Mouse (Mus musculus): Measurements from ENCODE around the gene Ccr10. TPM values are rescaled to one million over a fixed set of nuclear protein-coding genes. Genes with fewer than 3 reads are reported as not detected.
A peak's percentile ranks its signal among the peaks of the same experiment; 100 is the strongest.

Ccr10 gene
- total and polyA plus RNA-seq, 3 experiments = 0.14 TPM; not detected in 2

- WGBS = 93% methylated on average over 5 of the region's 5 CpGs
- H3K9ac ChIP-seq (ENCODE audit: low read depth, low read length) = no peak overlapping the region
- H3K36me3 ChIP-seq (ENCODE audit: control insufficient read depth, insufficient read depth, low read length) = peaks cover 12% of the 10 kb centered on the region
- TF ChIP-seq EP300 (IDR thresholded peaks at IDR 0.05; ENCODE audit: insufficient read depth, low read depth, low read length) = no peak
- TF ChIP-seq CTCF (IDR thresholded peaks at IDR 0.05) = no peak
- TF ChIP-seq POLR2A (IDR thresholded peaks at IDR 0.05; ENCODE audit: insufficient read depth, low read depth, low read length) = no peak
- peaks cover 4% of the 10 kb centered on the region for H3K4me1 ChIP-seq (ENCODE audit: control insufficient read depth, insufficient read depth, low read length)
- H3K79me2 ChIP-seq (replicated peaks; ENCODE audit: control insufficient read depth, insufficient read depth, low read length) = 0 out of 2 replicates have a peak, but pooled peaks cover 1% of the 10 kb centered on the region
- no peak overlapping the region for H3K27ac ChIP-seq
- no peaks in the 10 kb centered on the region for H3K27me3 ChIP-seq (ENCODE audit: control insufficient read depth, insufficient read depth, low read length)
- intact Hi-C loops (cut with DNase I) = no loop called here
- no peak for DNase-seq
- no peak overlapping the region for H3K4me3 ChIP-seq
Observed at GRCm38 (mm10) chr11:101216936-101217335, 41.7 kb upstream of the Ccr10 start.

GRCm38 (mm10) chr11:101211970-101212369 is 36.7 kb upstream of the Ccr10 start:
- Histone ChIP-seq H3K27ac (no peak overlapping the region; the same call in 1 of the 2 replicates), H3K9ac (ENCODE audit: low read depth, low read length) (no peak overlapping the region), H3K4me3 (no peak overlapping the region), H3K36me3 (ENCODE audit: control insufficient read depth, insufficient read depth, low read length) (peaks cover 4% of the 10 kb centered on the region), H3K27me3 (ENCODE audit: control insufficient read depth, insufficient read depth, low read length) (no peaks in the 10 kb centered on the region), H3K79me2 (replicated peaks; ENCODE audit: control insufficient read depth, insufficient read depth, low read length) (no peaks in the 10 kb centered on the region), H3K4me1 (ENCODE audit: control insufficient read depth, insufficient read depth, low read length) (0 out of 2 replicates have a peak, but pooled peaks cover 2% of the 10 kb centered on the region)
- intact Hi-C loops (cut with DNase I) = loop anchor here (1.0 to 5.0 kb wide), 3 partner anchors 36 to 185 kb away; partner anchors contain the start of gene Becn1
- 26% methylated on average over 3 of the region's 3 CpGs for WGBS
- peak in 1 of 2 experiments; percentile 32 for DNase-seq
- TF ChIP-seq CTCF (IDR thresholded peaks at IDR 0.05) (peak; percentile 87), POLR2A (IDR thresholded peaks at IDR 0.05; ENCODE audit: insufficient read depth, low read depth, low read length) (peak; percentile 40; the same call in 1 of the 2 replicates), EP300 (IDR thresholded peaks at IDR 0.05; ENCODE audit: insufficient read depth, low read depth, low read length) (no peak)

GRCm38 (mm10) chr11:101200986-101201385 is 25.7 kb upstream of the Ccr10 start:
- no peaks in the 10 kb centered on the region for H3K27me3 ChIP-seq (ENCODE audit: control insufficient read depth, insufficient read depth, low read length)
- no peaks in the 10 kb centered on the region for H3K79me2 ChIP-seq (replicated peaks; ENCODE audit: control insufficient read depth, insufficient read depth, low read length)
- no peak for DNase-seq
- no peak overlapping the region for H3K9ac ChIP-seq (ENCODE audit: low read depth, low read length)
- H3K36me3 ChIP-seq (ENCODE audit: control insufficient read depth, insufficient read depth, low read length) = no peaks in the 10 kb centered on the region; the same call in 1 of the 2 replicates
- H3K4me3 ChIP-seq = no peak overlapping the region
- intact Hi-C loops (cut with DNase I) = no loop called here
- TF ChIP-seq CTCF (IDR thresholded peaks at IDR 0.05) (peak; percentile 87), EP300 (IDR thresholded peaks at IDR 0.05; ENCODE audit: insufficient read depth, low read depth, low read length) (no peak)
- WGBS = 30% methylated on average over 7 of the region's 7 CpGs
- no peak overlapping the region for H3K27ac ChIP-seq
- H3K4me1 ChIP-seq (ENCODE audit: control insufficient read depth, insufficient read depth, low read length) = peaks cover under 1% of the 10 kb centered on the region

GRCm38 (mm10) chr11:101199555-101199954 is 24.3 kb upstream of the Ccr10 start:
- TF ChIP-seq POLR2A (IDR thresholded peaks at IDR 0.05; ENCODE audit: insufficient read depth, low read depth, low read length) (no peak), EP300 (IDR thresholded peaks at IDR 0.05; ENCODE audit: insufficient read depth, low read depth, low read length) (no peak)
- H3K36me3 ChIP-seq (ENCODE audit: control insufficient read depth, insufficient read depth, low read length) = no peaks in the 10 kb centered on the region
- DNase-seq = no peak
- H3K4me1 ChIP-seq (ENCODE audit: control insufficient read depth, insufficient read depth, low read length) = peaks cover 7% of the 10 kb centered on the region
- H3K4me3 ChIP-seq = no peak overlapping the region
- no peak overlapping the region for H3K27ac ChIP-seq
- H3K79me2 ChIP-seq (replicated peaks; ENCODE audit: control insufficient read depth, insufficient read depth, low read length) = no peaks in the 10 kb centered on the region
- intact Hi-C loops (cut with DNase I) = no loop called here
- no peaks in the 10 kb centered on the region for H3K27me3 ChIP-seq (ENCODE audit: control insufficient read depth, insufficient read depth, low read length)
- 95% methylated on average over 3 of the region's 3 CpGs for WGBS
- no peak overlapping the region for H3K9ac ChIP-seq (ENCODE audit: low read depth, low read length)

GRCm38 (mm10) chr11:101196175-101196574 is 20.9 kb upstream of the Ccr10 start:
- H3K4me3 ChIP-seq = no peak overlapping the region
- peaks cover 7% of the 10 kb centered on the region for H3K4me1 ChIP-seq (ENCODE audit: control insufficient read depth, insufficient read depth, low read length)
- no peak overlapping the region for H3K9ac ChIP-seq (ENCODE audit: low read depth, low read length)
- no peaks in the 10 kb centered on the region; the same call in 1 of the 2 replicates for H3K36me3 ChIP-seq (ENCODE audit: control insufficient read depth, insufficient read depth, low read length)
- intact Hi-C loops (cut with DNase I) = no loop called here
- no peak for TF ChIP-seq EP300 (IDR thresholded peaks at IDR 0.05; ENCODE audit: insufficient read depth, low read depth, low read length)
- H3K27me3 ChIP-seq (ENCODE audit: control insufficient read depth, insufficient read depth, low read length) = no peaks in the 10 kb centered on the region
- H3K79me2 ChIP-seq (replicated peaks; ENCODE audit: control insufficient read depth, insufficient read depth, low read length) = no peaks in the 10 kb centered on the region
- H3K27ac ChIP-seq = no peak overlapping the region
- WGBS = 86% methylated on average over 8 of the region's 8 CpGs
- DNase-seq = no peak

GRCm38 (mm10) chr11:101195571-101195970 is 20.3 kb upstream of the Ccr10 start:
- TF ChIP-seq EP300 (IDR thresholded peaks at IDR 0.05; ENCODE audit: insufficient read depth, low read depth, low read length) (no peak), POLR2A (IDR thresholded peaks at IDR 0.05; ENCODE audit: insufficient read depth, low read depth, low read length) (no peak), CTCF (IDR thresholded peaks at IDR 0.05) (no peak)
- H3K4me1 ChIP-seq (ENCODE audit: control insufficient read depth, insufficient read depth, low read length) = peaks cover 7% of the 10 kb centered on the region
- H3K27me3 ChIP-seq (ENCODE audit: control insufficient read depth, insufficient read depth, low read length) = no peaks in the 10 kb centered on the region
- H3K9ac ChIP-seq (ENCODE audit: low read depth, low read length) = no peak overlapping the region
- no peaks in the 10 kb centered on the region for H3K79me2 ChIP-seq (replicated peaks; ENCODE audit: control insufficient read depth, insufficient read depth, low read length)
- intact Hi-C loops (cut with DNase I) = no loop called here
- H3K36me3 ChIP-seq (ENCODE audit: control insufficient read depth, insufficient read depth, low read length) = no peaks in the 10 kb centered on the region; the same call in 1 of the 2 replicates
- H3K27ac ChIP-seq = peak overlapping the region; percentile 12; the same call in 1 of the 2 replicates
- 57% methylated on average over 8 of the region's 8 CpGs for WGBS
- no peak overlapping the region for H3K4me3 ChIP-seq
- DNase-seq = no peak

Measured in heart, adult 2 months (tissue).